Mouse (Mus musculus): ENCODE measurements around the gene Camk2g. TPM values are rescaled to one million over a fixed set of nuclear protein-coding genes. Genes with fewer than 3 reads are reported as not detected.
"Not testable (repeated sequence)": the region's sequence is repeated elsewhere in the genome, so short reads cannot be mapped to it uniquely, and the experiment has no call there.

Camk2g gene
- total RNA-seq, 2 experiments from 2014 or later: 315 to 361 TPM

- not testable (repeated sequence) for DNase-seq (ENCODE audit: low spot score in 2 of 2)
Measured at GRCm38 (mm10) chr14:20703461-20703860, 90.4 kb downstream of the Camk2g start.

DNA sequence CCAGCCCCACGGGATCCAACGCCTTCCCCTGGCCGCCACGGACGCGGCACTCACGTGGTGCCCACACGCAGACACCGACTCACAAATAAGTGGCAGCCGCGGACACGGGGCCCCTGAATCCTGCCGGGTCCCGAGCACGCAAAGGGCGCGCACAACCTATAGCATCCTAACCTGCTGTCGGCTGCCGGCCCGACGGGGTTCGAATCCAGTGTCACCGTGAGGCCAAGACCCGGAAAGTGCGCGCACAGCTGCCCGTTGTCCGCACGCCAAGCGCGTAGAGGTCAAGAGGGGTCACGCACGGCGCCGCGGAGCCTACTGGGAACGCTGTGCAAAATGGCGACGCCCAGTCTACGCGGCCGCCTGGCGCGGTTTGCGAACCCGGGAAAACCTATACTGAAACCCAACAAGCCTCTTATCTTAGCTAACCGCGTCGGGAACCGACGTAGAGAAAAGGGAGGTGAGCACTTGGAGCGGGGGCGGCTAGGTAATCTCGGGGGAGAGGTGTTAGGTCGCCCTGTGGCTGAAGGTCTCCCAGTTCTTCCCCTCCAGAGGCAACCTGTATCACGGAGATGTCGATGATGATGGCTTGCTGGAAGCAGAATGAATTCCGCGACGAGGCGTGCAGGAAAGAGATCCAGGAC is 91.0 kb downstream of the Camk2g start, which contains the start of gene Chchd1:
Gene Chchd1, plus strand, starts transcription at position 266 of the 641 bp plus-strand sequence.
- DNase-seq (ENCODE audit: low spot score in 2 of 2): peak; percentile 90 to 91

DNA sequence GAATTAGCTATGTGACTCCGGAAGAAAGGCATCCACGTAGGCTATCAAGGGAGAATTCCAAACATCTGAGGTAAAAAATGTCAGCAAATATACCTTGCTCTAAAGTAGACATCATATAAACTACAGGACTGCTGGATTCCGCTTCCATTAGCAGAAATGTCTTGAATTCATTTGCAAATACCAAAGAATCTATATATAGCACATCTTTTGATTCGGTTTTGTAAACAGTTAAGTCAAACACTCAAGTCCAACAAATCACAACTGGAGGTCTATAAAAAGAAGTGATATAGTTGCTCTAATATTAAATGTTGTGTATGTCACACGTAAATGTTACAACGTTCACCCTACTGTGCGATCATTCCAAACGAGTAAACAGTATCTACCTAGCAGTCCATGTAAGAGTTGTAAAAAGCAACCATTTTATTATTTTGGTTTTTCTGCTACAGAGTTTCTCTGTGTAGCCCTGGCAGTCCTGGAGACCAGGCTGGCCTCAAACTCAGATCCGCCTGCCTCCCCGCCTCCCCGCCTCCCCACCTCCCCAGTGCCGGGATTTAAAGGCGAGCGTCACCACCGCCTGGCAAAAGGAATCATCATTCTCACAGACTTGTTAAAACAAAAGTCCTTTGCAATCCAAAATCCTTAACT is 91.7 kb downstream of the Camk2g start:
- no peak for DNase-seq (ENCODE audit: low spot score in 2 of 2)

GRCm38 (mm10) chr14:20701554-20701953 is 92.3 kb downstream of the Camk2g start:
- DNase-seq (ENCODE audit: low spot score in 2 of 2): no peak

DNA sequence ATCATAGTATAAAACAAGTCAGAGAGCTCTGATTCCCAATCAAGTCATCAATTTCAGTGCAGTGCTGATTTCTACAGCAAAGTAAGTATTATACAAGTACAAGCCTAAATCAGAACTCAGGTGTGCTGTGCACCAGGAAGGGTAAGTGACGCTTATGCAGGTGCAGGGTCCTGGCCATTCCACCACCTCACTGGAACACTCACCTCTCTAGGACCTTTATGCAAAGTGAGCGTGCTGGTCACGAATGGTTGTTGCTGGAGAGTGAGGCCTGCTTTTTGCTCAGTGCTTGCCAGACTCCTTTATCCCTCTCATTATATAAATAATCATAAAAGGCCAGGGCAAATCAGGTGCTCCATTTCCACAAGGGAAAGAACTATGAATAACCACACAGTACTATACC is 93.5 kb downstream of the Camk2g start:
- DNase-seq (ENCODE audit: low spot score in 2 of 2): no peak

- no peak for DNase-seq (ENCODE audit: low spot score in 2 of 2)
Measured at GRCm38 (mm10) chr14:20698515-20698914, 95.4 kb downstream of the Camk2g start.

- DNase-seq (ENCODE audit: low spot score in 2 of 2): peak; percentile 49 to 57
Measured at GRCm38 (mm10) chr14:20696986-20697385, 96.9 kb downstream of the Camk2g start.

GRCm38 (mm10) chr14:20695761-20696520 is 97.9 kb downstream of the Camk2g start:
- DNase-seq (ENCODE audit: low spot score in 2 of 2): no peak

DNA sequence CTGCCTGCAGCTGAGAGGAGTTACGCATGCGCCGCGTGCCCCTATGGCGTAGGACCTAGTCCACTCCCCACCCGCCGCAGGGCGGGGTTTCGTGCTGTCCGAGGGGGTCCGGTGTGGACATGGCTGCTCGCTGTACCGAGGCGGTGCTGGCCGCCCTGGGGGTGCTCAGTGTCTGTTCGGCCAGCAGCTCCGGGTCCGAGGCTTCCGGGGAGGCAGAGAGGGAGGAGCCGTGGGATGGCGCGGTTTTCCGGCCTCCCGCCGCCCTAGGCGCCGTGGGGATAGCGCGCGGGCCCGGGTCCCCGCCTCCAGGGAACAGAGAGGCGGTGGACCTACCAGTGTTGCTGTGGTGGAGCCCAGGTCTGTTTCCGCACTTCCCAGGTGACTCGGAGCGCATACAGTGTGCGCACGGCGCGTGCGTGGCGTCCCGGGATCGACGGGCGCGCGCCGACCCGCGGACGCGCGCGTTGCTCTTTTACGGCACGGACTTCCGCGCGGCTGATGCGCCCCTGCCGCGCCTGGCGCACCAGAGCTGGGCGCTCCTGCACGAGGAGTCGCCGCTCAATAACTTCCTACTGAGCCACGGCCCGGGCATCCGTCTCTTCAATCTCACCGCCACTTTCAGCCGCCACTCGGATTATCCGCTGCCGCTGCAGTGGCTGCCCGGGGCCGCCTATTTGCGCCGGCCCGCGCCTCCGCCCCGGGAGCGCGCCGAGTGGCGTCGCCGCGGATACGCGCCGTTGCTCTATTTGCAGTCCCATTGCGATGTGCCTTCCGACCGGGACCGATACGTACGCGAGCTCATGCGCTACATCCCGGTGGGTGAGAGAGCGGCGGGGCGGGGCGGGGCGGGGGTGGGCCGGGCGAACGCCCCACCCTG is 98.8 kb downstream of the Camk2g start, which contains the start of gene Fut11:
Gene Fut11, plus strand, starts transcription at position 85 of the 877 bp plus-strand sequence.
- peak; percentile 78 to 86 for DNase-seq (ENCODE audit: low spot score in 2 of 2)

GRCm38 (mm10) chr14:20694185-20694883 is 99.6 kb downstream of the Camk2g start:
- DNase-seq (ENCODE audit: low spot score in 2 of 2): peak in 1 of 2 experiments; percentile 16

GRCm38 (mm10) chr14:20693589-20694101 is 100.2 kb downstream of the Camk2g start:
- no peak for DNase-seq (ENCODE audit: low spot score in 2 of 2)

- no peak for DNase-seq (ENCODE audit: low spot score in 2 of 2)
Measured at GRCm38 (mm10) chr14:20691772-20692171, 102.1 kb downstream of the Camk2g start.

DNA sequence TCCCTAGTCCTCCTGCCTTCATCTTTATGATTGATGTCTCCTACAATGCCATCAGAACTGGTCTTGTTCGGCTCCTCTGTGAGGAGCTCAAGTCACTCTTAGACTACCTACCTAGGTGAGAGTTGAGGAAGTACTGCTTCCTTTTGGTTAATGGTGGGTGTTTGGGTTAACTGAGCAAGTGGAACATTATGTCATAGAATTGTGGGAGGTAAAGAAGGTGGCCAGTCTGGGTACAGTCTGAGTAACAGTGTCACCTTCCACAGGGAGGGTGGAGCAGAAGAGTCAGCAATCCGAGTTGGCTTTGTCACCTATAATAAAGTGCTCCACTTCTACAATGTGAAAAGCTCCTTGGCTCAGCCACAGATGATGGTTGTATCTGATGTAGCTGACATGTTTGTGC is 104.9 kb downstream of the Camk2g start:
- DNase-seq (ENCODE audit: low spot score in 2 of 2): no peak

DNA sequence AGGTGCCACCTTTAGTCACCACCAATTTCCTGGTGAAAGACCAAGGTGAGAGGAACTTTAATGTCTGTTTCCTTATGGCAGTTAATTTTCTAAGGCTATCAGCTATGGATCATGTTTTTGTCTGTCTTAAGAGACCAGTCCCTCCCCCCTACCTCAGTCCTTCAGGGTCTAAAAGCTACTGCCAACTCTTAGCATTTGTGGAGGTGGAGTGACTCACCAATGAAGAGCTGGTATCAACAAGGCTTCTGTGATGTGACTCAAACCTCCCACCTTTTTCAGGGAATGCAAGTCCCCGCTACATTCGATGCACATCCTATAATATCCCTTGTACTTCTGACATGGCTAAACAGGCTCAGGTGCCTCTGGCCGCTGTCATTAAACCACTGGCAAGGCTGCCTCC is 107.3 kb downstream of the Camk2g start:
- DNase-seq (ENCODE audit: low spot score in 2 of 2): peak in 1 of 2 experiments; percentile 25

Small RNA genes within 50 kb of the gene (microRNA-seq; reads per million reads assigned to microRNA genes)
- 0 to 1.5 reads per million in 2 experiments for gene Mir6946

Other genes starting within 250 kb of the Camk2g start
- gene Ppp3cb, start 247.5 kb downstream of the Camk2g start, total RNA-seq (2021): 100 to 1,000 TPM; 282 to 285 TPM
- 10 to 100 TPM; 39.4 to 44.2 TPM for gene Usp54, start 153.0 kb downstream of the Camk2g start, total RNA-seq (2021)
- not detected for gene Myoz1, start 137.5 kb downstream of the Camk2g start, total RNA-seq (2021)
- gene Synpo2l, start 125.7 kb downstream of the Camk2g start, total RNA-seq (2021): under 1 TPM; 0.21 to 0.28 TPM
- gene Sec24c, start 119.8 kb downstream of the Camk2g start, total RNA-seq (2021): 100 to 1,000 TPM; 102 to 110 TPM
- gene Fut11, start 99.1 kb downstream of the Camk2g start, total RNA-seq (2021): 10 to 100 TPM; 17.2 to 18.0 TPM
- 10 to 100 TPM; 47.0 to 55.4 TPM for gene Chchd1, start 91.1 kb downstream of the Camk2g start, total RNA-seq (2021)
- gene Zswim8, start 86.5 kb downstream of the Camk2g start, total RNA-seq (2021): 100 to 1,000 TPM; 151 to 155 TPM
- gene Ndst2, start 59.5 kb downstream of the Camk2g start, total RNA-seq (2021): 10 to 100 TPM; 16.4 to 16.8 TPM
- gene Plau, start 42.6 kb upstream of the Camk2g start, total RNA-seq (2021): 1 to 10 TPM; 7.7 to 8.2 TPM
- 10 to 100 TPM; 21.7 to 26.0 TPM for gene Vcl, start 135.3 kb upstream of the Camk2g start, total RNA-seq (2021)